24 mouse cellular contexts compared by ENCODE assay signal in genomic region chr11:64045041-64045440, GRCm38 (mm10). TPM values are rescaled to one million over a fixed set of nuclear protein-coding genes. Genes with fewer than 3 reads are reported as not detected.
DNase-seq lines count a peak whose midpoint lies in the region; ATAC-seq and TF ChIP-seq lines count a peak whose summit lies in the region.
"Had no signal": no experiment of that assay in that cellular context is flagged by ENCODE, and none has a peak within 500 bp of the region (broad histone marks: within the 10 kb centered on the region; RNA-seq: fewer than 3 reads in every experiment).

No protein-coding gene starts in this region.

- TF ChIP-seq CTCF in cerebellum, adult 2 months (IDR thresholded peaks at IDR 0.05; ENCODE audit: borderline replicate concordance, insufficient read depth, low read depth, low read length) = no peak

- DNase-seq in cerebellum, adult 2 months = peak; percentile 37 to 55
- peak; percentile 80 for DNase-seq in heart, adult 11 months
- DNase-seq in heart, postnatal 25 days (ENCODE audit: low spot score) = no peak
- DNase-seq in brain, adult 2 months (ENCODE audit: low read depth, low spot score) = peak; percentile 12
- DNase-seq in cerebellum, postnatal 25 days = peak; percentile 35 to 45
- DNase-seq in adrenal gland, adult 18-20 months (ENCODE audit: low spot score in 2 of 2) = no peak
- DNase-seq: adrenal gland, adult 8-10 months; adrenal gland, postnatal 25 days; gastrocnemius, postnatal 14 days; heart, adult 18-20 months; heart, postnatal 10 days; heart, postnatal 4 days; kidney, adult 18-20 months had no signal

- H3K4me3 ChIP-seq in cerebellum, adult 2 months (replicated peaks; ENCODE audit: insufficient read depth, low read depth, low read length) = no peak overlapping the region
- H3K4me3 ChIP-seq: forebrain, embryonic 10.5 days; forebrain, embryonic 13.5 days; heart, embryonic 12.5 days; heart, embryonic 15.5 days had no signal

- H3K27me3 ChIP-seq in cerebellum, adult 2 months (ENCODE audit: control insufficient read depth, insufficient read depth, low read length) = no peaks in the 10 kb centered on the region
- H3K27me3 ChIP-seq: heart, embryonic 15.5 days had no signal

- TF ChIP-seq POLR2A in cerebellum, adult 2 months (IDR thresholded peaks at IDR 0.05; ENCODE audit: borderline replicate concordance, insufficient read depth, low read length) = no peak

- peak overlapping the region; percentile 50; the same call in 1 of the 2 replicates for H3K27ac ChIP-seq in cerebellum, adult 2 months (ENCODE audit: insufficient read depth, low read length)
- H3K27ac ChIP-seq: forebrain, embryonic 10.5 days; forebrain, embryonic 13.5 days; heart, embryonic 15.5 days; hindbrain, embryonic 14.5 days; hindbrain, postnatal 0 days had no signal

- intact Hi-C loops in heart, postnatal 25 days (cut with DNase I) = no loop called here

- WGBS in cerebellum, adult 2 months = 34% methylated on average over 4 of the region's 4 CpGs

- no peak for ATAC-seq in cerebellum, adult (ENCODE audit: insufficient number of reproducible peaks, low FRiP score, low TSS enrichment)
- ATAC-seq: CD4-positive, CD25-positive, alpha-beta regulatory T cell, adult 4 months; forebrain, embryonic 13.5 days; forebrain, embryonic 16.5 days; hindbrain, postnatal 0 days; inflammation-experienced regulatory T-cells, adult 6 months; intestine, embryonic 16.5 days had no signal

- H3K4me1 ChIP-seq in cerebellum, adult 2 months (ENCODE audit: control insufficient read depth, insufficient read depth, low read length) = peaks cover 12% of the 10 kb centered on the region
- H3K4me1 ChIP-seq: heart, embryonic 15.5 days had no signal

RNA-seq across cellular contexts. Expression of gene Cox10, which starts 34.2 kb away (rescaled TPM):
- 18.5 and 20.1 TPM in 2 replicates for polyA plus RNA-seq in cerebellum, adult 2 months (2012; rRNA removed)
- total RNA-seq in heart, postnatal 25 days (2021) = 10 to 100 TPM; 71.3 to 75.1 TPM
- total RNA-seq in adrenal gland, adult 18-20 months (2021) = 10 to 100 TPM; 23.7 to 29.0 TPM

Comparison
In these comparisons a context has a peak if more than half of its experiments do, and no peak if none do; other contexts are left out.
1. DNase-seq: peak in cerebellum, adult 2 months (2 of 2), heart, adult 11 months (single experiment), brain, adult 2 months (single experiment) and cerebellum, postnatal 25 days (2 of 2); none in heart, postnatal 25 days (single experiment) and adrenal gland, adult 18-20 months (0 of 2).